Comparison of ENCODE assay signal across 14 mouse cellular contexts in genomic region chr14:22782365-22782764, GRCm38 (mm10).
DNase-seq lines count a peak whose midpoint lies in the region; ATAC-seq and TF ChIP-seq lines count a peak whose summit lies in the region.
"Had no signal": no experiment of that assay in that cellular context is flagged by ENCODE, and none has a peak within 500 bp of the region (broad histone marks: within the 10 kb centered on the region; RNA-seq: fewer than 3 reads in every experiment).

No protein-coding gene starts in this region.

- TF ChIP-seq CTCF in gastrocnemius, adult 2 months (IDR thresholded peaks at IDR 0.05), result peak; percentile 12; the same call in 1 of the 2 replicates
- peak; percentile 59 for TF ChIP-seq CTCF in kidney, postnatal 0 days (IDR thresholded peaks at IDR 0.05; ENCODE audit: low read depth)

- 28% methylated on average over 2 of the region's 2 CpGs for WGBS in neural tube, embryonic 11.5 days
- WGBS in neural tube, embryonic 15.5 days, result 38% methylated on average over 2 of the region's 2 CpGs
- WGBS in kidney, postnatal 0 days, result 27% methylated on average over 2 of the region's 2 CpGs
- 42% methylated on average over 2 of the region's 2 CpGs for WGBS in stomach, embryonic 15.5 days

- H3K4me1 ChIP-seq in neural tube, embryonic 11.5 days (ENCODE audit: control insufficient read depth, insufficient read depth, low read length), result peaks cover 22% of the 10 kb centered on the region
- H3K4me1 ChIP-seq in neural tube, embryonic 15.5 days, result peaks cover 15% of the 10 kb centered on the region
- peaks cover 25% of the 10 kb centered on the region for H3K4me1 ChIP-seq in kidney, postnatal 0 days (replicated peaks; ENCODE audit: insufficient read depth, low read length)
- peaks cover 6% of the 10 kb centered on the region for H3K4me1 ChIP-seq in stomach, embryonic 15.5 days

- no peaks in the 10 kb centered on the region for H3K9me3 ChIP-seq in neural tube, embryonic 11.5 days (ENCODE audit: control insufficient read depth, low read length)
- H3K9me3 ChIP-seq in neural tube, embryonic 15.5 days (replicated peaks), result no peaks in the 10 kb centered on the region
- H3K9me3 ChIP-seq in kidney, postnatal 0 days (replicated peaks; ENCODE audit: low read length), result no peaks in the 10 kb centered on the region
- H3K9me3 ChIP-seq in stomach, embryonic 15.5 days, result no peaks in the 10 kb centered on the region
- H3K9me3 ChIP-seq: megakaryocyte, embryonic 14.5 days had no signal

- intact Hi-C loops in gastrocnemius, adult 2 months (cut with DNase I), result loop anchor here (5.0 to 10.0 kb wide), 2 partner anchors 135 to 208 kb away; no protein-coding TSS in a partner anchor

- H3K4me2 ChIP-seq in neural tube, embryonic 11.5 days (ENCODE audit: low read depth), result no peak overlapping the region
- H3K4me2 ChIP-seq in neural tube, embryonic 15.5 days, result no peak overlapping the region
- no peak overlapping the region for H3K4me2 ChIP-seq in kidney, postnatal 0 days (ENCODE audit: low read length)
- no peak overlapping the region for H3K4me2 ChIP-seq in stomach, embryonic 15.5 days
- H3K4me2 ChIP-seq: liver, embryonic 11.5 days had no signal

- no peaks in the 10 kb centered on the region for H3K27me3 ChIP-seq in neural tube, embryonic 11.5 days (ENCODE audit: control insufficient read depth, insufficient read depth, low read length)
- peaks cover 3% of the 10 kb centered on the region; the same call in 1 of the 2 replicates for H3K27me3 ChIP-seq in neural tube, embryonic 15.5 days (replicated peaks)
- H3K27me3 ChIP-seq in kidney, postnatal 0 days (ENCODE audit: insufficient read depth, low read length), result no peaks in the 10 kb centered on the region
- H3K27me3 ChIP-seq in stomach, embryonic 15.5 days (replicated peaks), result no peaks in the 10 kb centered on the region

- no peak overlapping the region for H3K27ac ChIP-seq in gastrocnemius, adult 2 months
- no peak overlapping the region for H3K27ac ChIP-seq in neural tube, embryonic 11.5 days (ENCODE audit: low read depth, low read length)
- no peak overlapping the region for H3K27ac ChIP-seq in neural tube, embryonic 15.5 days (replicated peaks)
- peak overlapping the region; percentile 21; the same call in 1 of the 2 replicates for H3K27ac ChIP-seq in kidney, postnatal 0 days
- no peak overlapping the region for H3K27ac ChIP-seq in stomach, embryonic 15.5 days
- H3K27ac ChIP-seq: left cerebral cortex, adult 2 months had no signal

- no peak for ATAC-seq in neural tube, embryonic 11.5 days (ENCODE audit: insufficient read depth, low FRiP score, low TSS enrichment)
- ATAC-seq in neural tube, embryonic 15.5 days (ENCODE audit: low FRiP score), result no peak
- ATAC-seq in kidney, postnatal 0 days (replicated peaks; ENCODE audit: low FRiP score, low read depth), result peak; percentile 34
- 0 out of 2 replicates have a peak, but pooled peaks have one; percentile 3 for ATAC-seq in stomach, embryonic 15.5 days (ENCODE audit: insufficient read depth, low FRiP score, low read depth)

- no peak for DNase-seq in gastrocnemius, adult 2 months
- DNase-seq in gastrocnemius, postnatal 25 days, result no peak
- peak; percentile 37 for DNase-seq in neural tube, embryonic 11.5 days (ENCODE audit: low spot score)
- DNase-seq in kidney, postnatal 0 days (ENCODE audit: low spot score), result peak; percentile 85
- no peak for DNase-seq in urinary bladder, adult 2 months (ENCODE audit: low spot score)
- DNase-seq in layer of hippocampus, adult 9-11 months, result no peak
- DNase-seq: cerebellum, postnatal 25 days had no signal

- no peak overlapping the region for H3K4me3 ChIP-seq in gastrocnemius, adult 2 months
- H3K4me3 ChIP-seq in neural tube, embryonic 11.5 days (ENCODE audit: low read depth, low read length), result no peak overlapping the region
- H3K4me3 ChIP-seq in neural tube, embryonic 15.5 days (replicated peaks), result no peak overlapping the region
- H3K4me3 ChIP-seq in kidney, postnatal 0 days (replicated peaks; ENCODE audit: low read depth, low read length), result no peak overlapping the region
- H3K4me3 ChIP-seq in stomach, embryonic 15.5 days (replicated peaks), result no peak overlapping the region
- H3K4me3 ChIP-seq: erythroblast, embryonic 14.5 days; left cerebral cortex, adult 2 months; megakaryocyte, embryonic 14.5 days; myocyte had no signal

- no peak overlapping the region for H3K9ac ChIP-seq in neural tube, embryonic 11.5 days (ENCODE audit: low read length)
- no peak overlapping the region for H3K9ac ChIP-seq in neural tube, embryonic 15.5 days (replicated peaks)
- no peak overlapping the region for H3K9ac ChIP-seq in kidney, postnatal 0 days (ENCODE audit: low read depth, low read length)
- no peak overlapping the region for H3K9ac ChIP-seq in stomach, embryonic 15.5 days

- no peaks in the 10 kb centered on the region for H3K36me3 ChIP-seq in neural tube, embryonic 11.5 days (ENCODE audit: control insufficient read depth, insufficient read depth, low read length)
- no peaks in the 10 kb centered on the region for H3K36me3 ChIP-seq in neural tube, embryonic 15.5 days
- H3K36me3 ChIP-seq in kidney, postnatal 0 days (ENCODE audit: insufficient read depth, low read length), result no peaks in the 10 kb centered on the region
- no peaks in the 10 kb centered on the region for H3K36me3 ChIP-seq in stomach, embryonic 15.5 days

Comparison
In these comparisons a context has a peak if more than half of its experiments do, and no peak if none do; other contexts are left out.
1. DNase-seq: peak in neural tube, embryonic 11.5 days (single experiment) and kidney, postnatal 0 days (single experiment); none in gastrocnemius, adult 2 months (single experiment), gastrocnemius, postnatal 25 days (single experiment), urinary bladder, adult 2 months (single experiment) and layer of hippocampus, adult 9-11 months (single experiment).
2. ATAC-seq: peak in kidney, postnatal 0 days (single experiment) and stomach, embryonic 15.5 days (single experiment); none in neural tube, embryonic 11.5 days (single experiment) and neural tube, embryonic 15.5 days (single experiment).